Comparison of ENCODE assay signal across 8 mouse cellular contexts in the genomic region with DNA sequence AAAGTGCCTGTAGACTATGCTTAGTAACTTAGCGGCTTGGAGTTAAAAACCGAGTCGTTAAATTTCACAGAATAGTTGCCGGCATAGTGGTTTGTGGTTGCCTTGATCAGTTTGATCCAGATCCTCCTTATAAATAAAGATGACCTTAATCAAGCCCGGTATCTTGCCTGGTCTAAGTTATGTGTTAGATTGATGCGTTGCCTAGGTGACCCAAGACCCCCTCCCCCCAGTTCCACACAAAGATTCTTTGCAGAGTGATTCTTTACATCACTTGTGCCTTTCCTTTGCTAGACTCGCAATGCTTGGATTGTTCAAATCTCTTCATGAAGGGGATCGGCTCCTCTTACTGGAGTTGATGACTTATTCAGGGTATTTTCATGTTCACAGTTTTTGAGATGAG. TPM values are rescaled to one million over a fixed set of nuclear protein-coding genes. Genes with fewer than 3 reads are reported as not detected.
DNase-seq lines count a peak whose midpoint lies in the region; ATAC-seq lines count a peak whose summit lies in the region.

No protein-coding gene starts in this region.

- intact Hi-C loops in heart, postnatal 36 days (cut with DNase I), result loop anchor here (10.0 kb wide), 2 partner anchors 308 to 1262 kb away; a partner anchor contains a TSS

- no peaks in the 10 kb centered on the region for H3K9me3 ChIP-seq in heart, embryonic 15.5 days (replicated peaks)
- H3K9me3 ChIP-seq in embryonic facial prominence, embryonic 12.5 days, result no peaks in the 10 kb centered on the region
- H3K9me3 ChIP-seq in limb, embryonic 11.5 days (ENCODE audit: control insufficient read depth, low read length), result no peaks in the 10 kb centered on the region

- H3K36me3 ChIP-seq in heart, embryonic 15.5 days, result no peaks in the 10 kb centered on the region
- H3K36me3 ChIP-seq in embryonic facial prominence, embryonic 12.5 days, result no peaks in the 10 kb centered on the region
- no peaks in the 10 kb centered on the region for H3K36me3 ChIP-seq in limb, embryonic 11.5 days (ENCODE audit: control insufficient read depth, insufficient read depth, low read length)

- ATAC-seq in heart, embryonic 15.5 days (replicated peaks; ENCODE audit: insufficient number of reproducible peaks, insufficient read depth, low FRiP score, low read depth), result no peak
- ATAC-seq in embryonic facial prominence, embryonic 12.5 days (ENCODE audit: insufficient number of reproducible peaks, insufficient read depth, low FRiP score, low TSS enrichment), result no peak
- no peak for ATAC-seq in limb, embryonic 11.5 days (ENCODE audit: insufficient number of reproducible peaks, low FRiP score, low TSS enrichment, low read depth)

- no peak for DNase-seq in heart, postnatal 36 days
- peak; percentile 28 for DNase-seq in ES-CJ7 (ENCODE audit: low read depth, low spot score)
- DNase-seq in limb, embryonic 11.5 days (ENCODE audit: low spot score), result peak; percentile 52
- peak; percentile 13 for DNase-seq in retina, adult 2 months (ENCODE audit: low read depth, low spot score)
- no peak for DNase-seq in adrenal gland, postnatal 4 days (ENCODE audit: low spot score in 2 of 2)
- no peak for DNase-seq in thymus, postnatal 4 days

- WGBS in heart, embryonic 15.5 days, result under 1% methylated on average over 8 of the region's 8 CpGs
- WGBS in embryonic facial prominence, embryonic 12.5 days, result under 1% methylated on average over 8 of the region's 8 CpGs
- 4% methylated on average over 8 of the region's 8 CpGs for WGBS in limb, embryonic 11.5 days

- H3K4me3 ChIP-seq in heart, embryonic 15.5 days, result peak overlapping the region; percentile 92
- peak overlapping the region; percentile 90 for H3K4me3 ChIP-seq in embryonic facial prominence, embryonic 12.5 days
- peak overlapping the region; percentile 84 for H3K4me3 ChIP-seq in limb, embryonic 11.5 days (ENCODE audit: low read depth, low read length)

- peaks cover 17% of the 10 kb centered on the region for H3K4me1 ChIP-seq in heart, embryonic 15.5 days (replicated peaks)
- peaks cover 3% of the 10 kb centered on the region; the same call in 1 of the 2 replicates for H3K4me1 ChIP-seq in embryonic facial prominence, embryonic 12.5 days
- peaks cover 3% of the 10 kb centered on the region; the same call in 1 of the 2 replicates for H3K4me1 ChIP-seq in limb, embryonic 11.5 days (ENCODE audit: control insufficient read depth, insufficient read depth, low read length)

- 0 out of 2 replicates have a peak overlapping the region, but pooled peaks have one; percentile 90 for H3K27ac ChIP-seq in heart, embryonic 15.5 days
- H3K27ac ChIP-seq in embryonic facial prominence, embryonic 12.5 days, result no peak overlapping the region
- no peak overlapping the region; the same call in 1 of the 2 replicates for H3K27ac ChIP-seq in limb, embryonic 11.5 days (replicated peaks; ENCODE audit: low read depth, low read length)

- H3K4me2 ChIP-seq in heart, embryonic 15.5 days, result peak overlapping the region; percentile 67
- H3K4me2 ChIP-seq in embryonic facial prominence, embryonic 12.5 days (replicated peaks), result peak overlapping the region; percentile 55
- peak overlapping the region; percentile 56 for H3K4me2 ChIP-seq in limb, embryonic 11.5 days (ENCODE audit: low read depth, severe bottlenecking)

- H3K9ac ChIP-seq in heart, embryonic 15.5 days, result peak overlapping the region; percentile 97
- H3K9ac ChIP-seq in embryonic facial prominence, embryonic 12.5 days, result peak overlapping the region; percentile 96
- peak overlapping the region; percentile 97 for H3K9ac ChIP-seq in limb, embryonic 11.5 days (ENCODE audit: low read length)

- no peaks in the 10 kb centered on the region for H3K27me3 ChIP-seq in heart, embryonic 15.5 days
- no peaks in the 10 kb centered on the region for H3K27me3 ChIP-seq in embryonic facial prominence, embryonic 12.5 days
- no peaks in the 10 kb centered on the region for H3K27me3 ChIP-seq in limb, embryonic 11.5 days (ENCODE audit: control insufficient read depth, insufficient read depth, low read length)

RNA-seq across cellular contexts. Expression of a gene that starts 1.0 kb away (rescaled TPM):
- polyA plus RNA-seq in heart, embryonic 15.5 days (2015; fragmentation: Nextera tagmentation; extraction: Ambion mirVana), result 19.9 and 24.0 TPM in 2 replicates
- total RNA-seq in heart, postnatal 36 days (2021), result 10 to 100 TPM; 13.7 to 18.0 TPM
- polyA plus RNA-seq in embryonic facial prominence, embryonic 12.5 days (2016; fragmentation: Nextera tagmentation; extraction: Ambion mirVana), result 45.1 and 48.8 TPM in 2 replicates
- polyA plus RNA-seq in limb, embryonic 11.5 days (2014; fragmentation: Nextera tagmentation; extraction: Ambion mirVana), result 45.3 and 49.7 TPM in 2 replicates
- total RNA-seq in adrenal gland, postnatal 4 days (2021), result 10 to 100 TPM; 22.2 to 22.4 TPM

RNA-seq across cellular contexts. Expression of a gene that starts 45.1 kb away (rescaled TPM):
- polyA plus RNA-seq in heart, embryonic 15.5 days (2015; fragmentation: Nextera tagmentation; extraction: Ambion mirVana), result 139 and 149 TPM in 2 replicates
- 100 to 1,000 TPM; 282 to 310 TPM for total RNA-seq in heart, postnatal 36 days (2021)
- polyA plus RNA-seq in embryonic facial prominence, embryonic 12.5 days (2016; fragmentation: Nextera tagmentation; extraction: Ambion mirVana), result 164 and 168 TPM in 2 replicates
- 152 and 158 TPM in 2 replicates for polyA plus RNA-seq in limb, embryonic 11.5 days (2014; fragmentation: Nextera tagmentation; extraction: Ambion mirVana)
- 100 to 1,000 TPM; 279 to 300 TPM for total RNA-seq in adrenal gland, postnatal 4 days (2021)

Comparison
In these comparisons a context has a peak if more than half of its experiments do, and no peak if none do; other contexts are left out.
1. DNase-seq: peak in ES-CJ7 (single experiment), limb, embryonic 11.5 days (single experiment) and retina, adult 2 months (single experiment); none in heart, postnatal 36 days (0 of 2), adrenal gland, postnatal 4 days (0 of 2) and thymus, postnatal 4 days (single experiment).
2. Peak in every context shown above with its lines, with median percentiles within 50 percentile points of each other: H3K4me2 ChIP-seq, H3K4me3 ChIP-seq and H3K9ac ChIP-seq.